Mouse (Mus musculus) heart, postnatal 0 days (tissue): ENCODE data around the gene Hoxa6. TPM values are rescaled to one million over a fixed set of nuclear protein-coding genes. Genes with fewer than 3 reads are reported as not detected.

Experiments
- ATAC-seq: fragments of 200-750 bp; cut with Nextera tagmentation; 2 replicates; pipeline ENCODE4 v1.8.0; 2017; ENCODE audit warnings: low read depth, moderate number of reproducible peaks, moderate library complexity; ENCODE audit not compliant: insufficient read depth
- DNase-seq: peaks from one replicate; pipeline ENCODE4 v3.0.0-alpha.2; 2016; ENCODE audit warnings: low spot score
- H3K27ac ChIP-seq: fragments of 300-500 bp; sonication (generic); 2 replicates; pipeline ENCODE4 v1.5.1; 2014; ENCODE audit warnings: low read depth, mild to moderate bottlenecking
- H3K27me3 ChIP-seq: fragments of 300-500 bp; sonication (generic); 2 replicates; pipeline ENCODE4 v1.6.1; 2014; ENCODE audit warnings: low read length, mixed read lengths; ENCODE audit not compliant: control insufficient read depth, insufficient read depth
- H3K36me3 ChIP-seq: fragments of 300-500 bp; sonication (generic); replicated peaks from 2 replicates; pipeline ENCODE4 v1.6.1; 2014; ENCODE audit warnings: low read length, mixed read lengths; ENCODE audit not compliant: control insufficient read depth, insufficient read depth
- H3K4me1 ChIP-seq: fragments of 300-500 bp; sonication (generic); 2 replicates; pipeline ENCODE4 v1.6.1; 2014; ENCODE audit warnings: antibody characterized with exemption; ENCODE audit not compliant: control insufficient read depth, insufficient read depth
- H3K4me2 ChIP-seq: fragments of 300-500 bp; sonication (generic); 2 replicates; pipeline ENCODE4 v1.6.1; 2014; ENCODE audit warnings: low read depth, mild to moderate bottlenecking, low read length, moderate library complexity
- H3K4me3 ChIP-seq: fragments of 300-500 bp; sonication (generic); 2 replicates; pipeline ENCODE4 v1.5.1; 2014; ENCODE audit warnings: low read depth, low read length
- H3K9ac ChIP-seq: fragments of 300-500 bp; sonication (generic); replicated peaks from 2 replicates; pipeline ENCODE4 v1.6.1; 2014; ENCODE audit warnings: low read depth, low read length, mixed read lengths
- H3K9me3 ChIP-seq: fragments of 300-500 bp; sonication (generic); replicated peaks from 2 replicates; pipeline ENCODE4 v1.6.1; 2016; ENCODE audit warnings: low read length; ENCODE audit not compliant: control insufficient read depth
- CTCF ChIP-seq: IDR thresholded peaks from 2 replicates; pipeline ENCODE4 v1.5.1; 2016; ENCODE audit warnings: antibody characterized with exemption, control low read depth, low read depth
- EP300 ChIP-seq: IDR thresholded peaks from 2 replicates; pipeline ENCODE4 v1.6.1; 2016; ENCODE audit warnings: antibody characterized with exemption, low read depth
- WGBS: fragments of 180-500 bp; shearing (Covaris S2); extraction: QIAGEN DNeasy Blood & Tissue Kit; methylation state at CpG from one replicate; pipeline ENCODE4 v1.1.7; 2014; 5-methylcytosine and 5-hydroxymethylcytosine counted together
- polyA plus RNA-seq: library from polyadenylated mRNA; unstranded; fragments of >200 nt; fragmentation: Nextera tagmentation; extraction: Ambion mirVana; gene quantifications from 2 replicates; pipeline ENCODE4 v1.2.1, GENCODE M21; 2015
- total RNA-seq: library from RNA; depleted of rRNA; stranded (reverse); fragments of >200 nt; gene quantifications from 2 replicates; pipeline ENCODE4 v1.2.3, GENCODE M21; 2014; ENCODE audit warnings: low replicate concordance

The Hoxa6 gene
- total and polyA plus RNA-seq, 2 experiments from 2014 or later, result not detected

- WGBS, result 3% methylated on average over 30 of the region's 30 CpGs
- H3K4me1 ChIP-seq, result 0 out of 2 replicates have a peak, but pooled peaks cover 3% of the 10 kb centered on the region
- DNase-seq (no peak), ATAC-seq (no peak)
- no peaks in the 10 kb centered on the region for H3K36me3 ChIP-seq
- H3K4me3 ChIP-seq, result peak overlapping the region; percentile 1; the same call in 1 of the 2 replicates
- no peaks in the 10 kb centered on the region for H3K9me3 ChIP-seq
- no peak overlapping the region for H3K27ac ChIP-seq
- peaks cover 100% of the 10 kb centered on the region for H3K27me3 ChIP-seq
- H3K9ac ChIP-seq, result no peak overlapping the region
- H3K4me2 ChIP-seq, result peak overlapping the region; percentile 24
- TF ChIP-seq CTCF (no peak), EP300 (no peak)
Observed at GRCm38 (mm10) chr6:52239625-52240388, 31.3 kb upstream of the Hoxa6 start.

- H3K4me2 ChIP-seq, result no peak overlapping the region
- WGBS, result 11% methylated on average over 7 of the region's 7 CpGs
- no peak overlapping the region for H3K27ac ChIP-seq
- no peaks in the 10 kb centered on the region for H3K9me3 ChIP-seq
- H3K9ac ChIP-seq, result no peak overlapping the region
- DNase-seq (no peak), ATAC-seq (no peak)
- TF ChIP-seq EP300 (no peak), CTCF (no peak)
- 0 out of 2 replicates have a peak, but pooled peaks cover 3% of the 10 kb centered on the region for H3K4me1 ChIP-seq
- H3K27me3 ChIP-seq, result peaks cover 100% of the 10 kb centered on the region
- H3K4me3 ChIP-seq, result no peak overlapping the region
- no peaks in the 10 kb centered on the region for H3K36me3 ChIP-seq
Observed at GRCm38 (mm10) chr6:52238976-52239375, 30.5 kb upstream of the Hoxa6 start.

- TF ChIP-seq EP300 (no peak), CTCF (no peak)
- H3K27me3 ChIP-seq, result peaks cover 100% of the 10 kb centered on the region
- DNase-seq, result no peak
- ATAC-seq, result no peak
- H3K9ac ChIP-seq, result no peak overlapping the region
- H3K4me3 ChIP-seq, result no peak overlapping the region
- H3K4me1 ChIP-seq, result 0 out of 2 replicates have a peak, but pooled peaks cover 3% of the 10 kb centered on the region
- H3K27ac ChIP-seq, result no peak overlapping the region
- 7% methylated on average over 7 of the region's 7 CpGs for WGBS
- no peaks in the 10 kb centered on the region for H3K36me3 ChIP-seq
- no peaks in the 10 kb centered on the region for H3K9me3 ChIP-seq
- H3K4me2 ChIP-seq, result no peak overlapping the region
Observed at GRCm38 (mm10) chr6:52238155-52238545, 29.6 kb upstream of the Hoxa6 start.

GRCm38 (mm10) chr6:52237346-52238154 is 29.0 kb upstream of the Hoxa6 start:
- 10% methylated on average over 10 of the region's 10 CpGs for WGBS
- Histone ChIP-seq H3K36me3 (no peaks in the 10 kb centered on the region), H3K9me3 (no peaks in the 10 kb centered on the region), H3K4me2 (no peak overlapping the region), H3K27me3 (peaks cover 100% of the 10 kb centered on the region), H3K9ac (no peak overlapping the region), H3K27ac (no peak overlapping the region), H3K4me3 (no peak overlapping the region), H3K4me1 (0 out of 2 replicates have a peak, but pooled peaks cover 3% of the 10 kb centered on the region)
- no peak for ATAC-seq
- TF ChIP-seq EP300, result no peak
- no peak for TF ChIP-seq CTCF
- DNase-seq, result no peak

GRCm38 (mm10) chr6:52236806-52237205 is 28.3 kb upstream of the Hoxa6 start:
- WGBS, result 6% methylated on average over 3 of the region's 3 CpGs
- H3K9me3 ChIP-seq, result no peaks in the 10 kb centered on the region
- H3K4me3 ChIP-seq, result no peak overlapping the region
- peaks cover 100% of the 10 kb centered on the region for H3K27me3 ChIP-seq
- no peaks in the 10 kb centered on the region for H3K36me3 ChIP-seq
- H3K4me2 ChIP-seq, result no peak overlapping the region
- ATAC-seq (no peak), DNase-seq (no peak)
- no peak overlapping the region for H3K27ac ChIP-seq
- TF ChIP-seq EP300 (no peak), CTCF (no peak)
- no peak overlapping the region for H3K9ac ChIP-seq
- 0 out of 2 replicates have a peak, but pooled peaks cover 3% of the 10 kb centered on the region for H3K4me1 ChIP-seq
